Mouse (Mus musculus): ENCODE data around the gene Gm9970. TPM values are rescaled to one million over a fixed set of nuclear protein-coding genes. Genes with fewer than 3 reads are reported as not detected.
"Not testable (repeated sequence)": the region's sequence is repeated elsewhere in the genome, so short reads cannot be mapped to it uniquely, and the experiment has no call there.

Gm9970 gene
- polyA plus RNA-seq, 1 experiment from 2014 or later, result 0.47 TPM

DNA sequence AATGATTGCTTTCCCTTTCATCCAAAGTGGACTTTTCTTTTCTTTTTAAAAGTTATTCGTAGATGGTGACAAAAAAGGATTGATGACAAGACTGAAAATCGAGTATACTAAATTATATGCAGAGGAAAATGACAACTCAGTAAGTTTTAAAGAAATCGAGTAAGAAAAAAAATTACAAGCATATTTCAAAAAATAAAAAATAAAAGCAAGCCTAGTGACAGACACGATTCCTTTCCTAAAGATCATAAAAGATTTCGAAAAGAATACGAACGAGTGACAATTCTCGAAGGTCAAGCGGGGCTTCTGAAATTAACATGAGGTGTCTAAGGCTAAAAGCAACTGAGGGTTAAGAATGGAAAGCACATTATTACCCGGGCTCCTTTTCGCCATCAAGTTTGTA, 21.6 kb downstream of the Gm9970 start:
- 2% methylated on average over 11 of the region's 11 CpGs for WGBS
- peak overlapping the region; percentile 96 for H3K4me3 ChIP-seq (ENCODE audit: low read depth, low read length)
- H3K36me3 ChIP-seq (ENCODE audit: control insufficient read depth, insufficient read depth, low read length), result no peaks in the 10 kb centered on the region
- H3K27ac ChIP-seq (ENCODE audit: low read depth, low read length), result peak overlapping the region; percentile 90; the same call in 1 of the 2 replicates
- ATAC-seq (no peak), DNase-seq (ENCODE audit: low spot score) (no peak)
- peak overlapping the region; percentile 77 for H3K4me2 ChIP-seq (ENCODE audit: low read length)
- peak overlapping the region; percentile 90 for H3K9ac ChIP-seq (ENCODE audit: low read length)
- no peaks in the 10 kb centered on the region for H3K9me3 ChIP-seq (replicated peaks; ENCODE audit: control insufficient read depth, low read length)
- peaks cover 5% of the 10 kb centered on the region; the same call in 1 of the 2 replicates for H3K4me1 ChIP-seq (ENCODE audit: control insufficient read depth, insufficient read depth, low read length)
- H3K27me3 ChIP-seq (replicated peaks; ENCODE audit: control insufficient read depth, insufficient read depth, low read length), result no peaks in the 10 kb centered on the region

DNA sequence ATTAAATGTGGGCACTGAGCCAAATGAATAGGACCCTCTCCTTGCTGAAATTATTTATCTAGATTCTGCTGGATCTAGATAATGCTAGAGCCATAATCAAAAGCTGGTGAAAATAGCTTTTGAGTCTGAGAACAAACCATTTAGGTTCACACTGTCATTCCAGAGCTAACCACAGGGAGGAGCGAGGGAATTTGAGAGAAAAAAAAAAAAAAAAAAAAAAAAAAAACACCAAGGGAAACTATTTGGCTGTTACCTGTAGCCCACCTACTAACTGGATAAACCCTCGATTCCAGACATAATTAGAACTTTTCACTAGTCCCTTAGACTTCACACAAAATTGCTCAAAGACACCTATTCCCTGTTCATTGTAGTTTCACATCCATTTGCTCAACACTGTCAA, 22.0 kb downstream of the Gm9970 start:
- no peak overlapping the region for H3K9ac ChIP-seq (ENCODE audit: low read length)
- peak overlapping the region; percentile 96 for H3K4me3 ChIP-seq (ENCODE audit: low read depth, low read length)
- DNase-seq (ENCODE audit: low spot score) (peak; percentile 69), ATAC-seq (no peak)
- peaks cover 5% of the 10 kb centered on the region; the same call in 1 of the 2 replicates for H3K4me1 ChIP-seq (ENCODE audit: control insufficient read depth, insufficient read depth, low read length)
- H3K36me3 ChIP-seq (ENCODE audit: control insufficient read depth, insufficient read depth, low read length), result no peaks in the 10 kb centered on the region
- H3K9me3 ChIP-seq (replicated peaks; ENCODE audit: control insufficient read depth, low read length), result no peaks in the 10 kb centered on the region
- H3K27me3 ChIP-seq (replicated peaks; ENCODE audit: control insufficient read depth, insufficient read depth, low read length), result no peaks in the 10 kb centered on the region
- WGBS, result 2% methylated on average over 2 of the region's 2 CpGs
- H3K27ac ChIP-seq (ENCODE audit: low read depth, low read length), result no peak overlapping the region
- H3K4me2 ChIP-seq (ENCODE audit: low read length), result peak overlapping the region; percentile 77

DNA sequence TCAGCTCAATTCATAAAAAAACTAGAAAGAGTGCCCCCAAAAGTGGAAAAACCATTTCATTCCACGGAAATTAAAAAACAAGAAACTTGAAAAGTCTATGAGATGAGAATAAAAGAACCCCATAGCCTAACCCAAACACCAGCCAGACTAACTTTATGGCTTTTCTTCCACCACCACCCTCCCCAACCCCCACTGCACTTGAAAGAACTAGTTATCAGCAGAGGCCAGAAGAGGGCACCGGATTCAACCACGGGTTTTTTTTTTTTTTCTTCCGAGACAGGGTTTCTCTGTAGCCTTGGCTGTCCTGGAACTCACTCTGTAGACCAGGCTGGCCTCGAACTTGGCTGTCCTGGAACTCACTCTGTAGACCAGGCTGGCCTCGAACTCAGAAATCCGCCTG, 22.7 kb downstream of the Gm9970 start:
- WGBS, result 77% methylated on average over 7 of the region's 7 CpGs
- H3K4me2 ChIP-seq (ENCODE audit: low read length), result no peak overlapping the region
- no peak for ATAC-seq

DNA sequence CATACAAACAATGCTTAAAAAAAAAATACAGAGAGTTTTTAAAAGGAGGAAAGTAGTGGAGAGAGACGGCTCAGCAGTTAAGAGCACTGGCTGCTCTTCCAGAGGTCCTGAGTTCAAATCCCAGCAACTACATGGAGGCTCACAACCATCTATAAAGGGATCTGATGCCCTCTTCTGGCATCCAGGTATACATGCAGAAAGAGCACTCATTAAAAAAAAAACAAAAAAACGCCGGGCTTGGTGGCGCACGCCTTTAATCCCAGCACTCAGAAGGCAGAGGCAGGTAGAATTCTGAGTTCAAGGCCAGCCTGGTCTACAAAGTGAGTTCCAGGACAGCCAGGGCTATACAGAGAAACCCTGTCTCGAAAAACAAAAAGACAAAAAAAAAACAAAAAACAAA, 24.5 kb downstream of the Gm9970 start:
- WGBS, result 87% methylated on average over 6 of the region's 6 CpGs
- not testable (repeated sequence) for H3K27ac ChIP-seq (ENCODE audit: low read depth, low read length); H3K27me3 ChIP-seq (replicated peaks; ENCODE audit: control insufficient read depth, insufficient read depth, low read length); H3K4me1 ChIP-seq (ENCODE audit: control insufficient read depth, insufficient read depth, low read length); H3K36me3 ChIP-seq (ENCODE audit: control insufficient read depth, insufficient read depth, low read length); ATAC-seq; H3K4me2 ChIP-seq (ENCODE audit: low read length); H3K9ac ChIP-seq (ENCODE audit: low read length); H3K9me3 ChIP-seq (replicated peaks; ENCODE audit: control insufficient read depth, low read length); DNase-seq (ENCODE audit: low spot score); H3K4me3 ChIP-seq (ENCODE audit: low read depth, low read length)

More for the DNA sequence above, 22.7 kb downstream of the Gm9970 start:
- Histone ChIP-seq H3K27ac (ENCODE audit: low read depth, low read length) (no peak overlapping the region), H3K9ac (ENCODE audit: low read length) (no peak overlapping the region), H3K4me3 (ENCODE audit: low read depth, low read length) (no peak overlapping the region), H3K36me3 (ENCODE audit: control insufficient read depth, insufficient read depth, low read length) (no peaks in the 10 kb centered on the region), H3K27me3 (replicated peaks; ENCODE audit: control insufficient read depth, insufficient read depth, low read length) (no peaks in the 10 kb centered on the region), H3K9me3 (replicated peaks; ENCODE audit: control insufficient read depth, low read length) (no peaks in the 10 kb centered on the region), H3K4me1 (ENCODE audit: control insufficient read depth, insufficient read depth, low read length) (peaks cover 5% of the 10 kb centered on the region; the same call in 1 of the 2 replicates)
- no peak for DNase-seq (ENCODE audit: low spot score)

DNA sequence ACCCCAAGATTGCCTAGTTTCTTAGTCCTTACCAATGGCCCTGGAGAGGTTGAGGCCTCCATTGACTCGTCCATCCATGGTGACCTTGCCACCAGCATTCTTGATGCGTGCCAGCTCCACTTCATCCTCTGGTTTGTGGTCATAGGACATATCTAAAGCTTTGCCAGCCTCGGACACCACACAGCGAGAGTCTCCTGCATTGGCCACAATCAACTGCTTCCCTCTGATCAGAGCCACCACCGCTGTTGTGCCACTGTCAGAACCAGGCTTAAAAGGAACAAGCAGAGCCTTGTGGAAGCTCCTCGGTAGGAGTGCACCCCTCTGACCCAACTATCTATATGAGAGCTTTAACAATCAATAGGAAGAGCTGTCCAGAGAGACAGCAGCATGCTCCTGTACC, 36.6 kb downstream of the Gm9970 start:
- 95% methylated on average over 6 of the region's 6 CpGs for WGBS
- peaks cover 15% of the 10 kb centered on the region for H3K4me1 ChIP-seq (ENCODE audit: control insufficient read depth, insufficient read depth, low read length)
- no peak for ATAC-seq
- DNase-seq (ENCODE audit: low spot score), result no peak
- H3K4me3 ChIP-seq (ENCODE audit: low read depth, low read length), result no peak overlapping the region
- H3K27me3 ChIP-seq (replicated peaks; ENCODE audit: control insufficient read depth, insufficient read depth, low read length), result no peaks in the 10 kb centered on the region
- 0 out of 2 replicates have a peak, but pooled peaks cover 3% of the 10 kb centered on the region for H3K9me3 ChIP-seq (replicated peaks; ENCODE audit: control insufficient read depth, low read length)
- H3K27ac ChIP-seq (ENCODE audit: low read depth, low read length), result no peak overlapping the region
- H3K36me3 ChIP-seq (ENCODE audit: control insufficient read depth, insufficient read depth, low read length), result peaks cover 69% of the 10 kb centered on the region
- no peak overlapping the region for H3K4me2 ChIP-seq (ENCODE audit: low read length)
- H3K9ac ChIP-seq (ENCODE audit: low read length), result no peak overlapping the region

DNA sequence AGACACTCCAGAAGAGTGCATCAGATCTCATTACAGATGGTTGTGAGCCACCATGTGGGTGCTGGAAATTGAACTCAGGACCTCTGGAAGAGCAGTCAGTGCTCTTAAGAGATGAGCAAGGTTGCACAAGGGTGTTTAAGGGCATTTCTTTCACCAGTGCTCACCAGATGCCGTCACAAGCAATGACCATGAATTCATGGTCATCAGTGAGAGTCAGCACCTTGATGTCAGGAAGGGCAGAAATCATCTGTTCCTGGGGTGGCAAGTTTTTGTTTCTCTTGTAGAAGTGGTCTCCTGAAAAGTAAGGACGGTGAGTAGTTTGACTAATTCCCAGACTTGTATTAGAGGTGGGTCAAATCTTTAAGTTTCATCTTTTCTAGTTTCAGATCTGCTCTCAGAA, 37.2 kb downstream of the Gm9970 start:
- WGBS, result 93% methylated on average over 2 of the region's 2 CpGs

DNA sequence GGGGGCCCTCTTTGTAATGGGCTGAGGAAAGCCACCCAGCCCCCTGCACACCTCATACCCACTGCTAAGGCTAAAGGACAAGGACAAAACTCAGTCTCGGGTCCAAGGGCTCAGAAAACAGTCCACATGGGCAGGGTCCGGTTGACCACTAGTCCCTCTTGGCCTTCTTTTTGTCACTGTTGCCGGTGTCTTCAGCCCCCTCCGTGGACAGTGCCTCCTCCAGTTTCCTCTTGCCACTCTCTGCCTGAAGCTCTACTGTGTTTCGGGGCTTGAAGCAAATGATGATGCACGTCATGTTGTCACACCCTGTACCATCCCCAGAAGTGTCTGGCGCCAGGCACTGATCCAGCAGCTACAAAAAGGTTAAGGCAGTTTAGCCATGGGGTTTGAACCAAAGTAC, 38.1 kb downstream of the Gm9970 start:
- WGBS, result 85% methylated on average over 7 of the region's 7 CpGs
- peaks cover 15% of the 10 kb centered on the region for H3K4me1 ChIP-seq (ENCODE audit: control insufficient read depth, insufficient read depth, low read length)
- DNase-seq (ENCODE audit: low spot score) (no peak), ATAC-seq (no peak)
- H3K4me3 ChIP-seq (ENCODE audit: low read depth, low read length), result peak overlapping the region; percentile 86; the same call in 1 of the 2 replicates
- no peaks in the 10 kb centered on the region for H3K27me3 ChIP-seq (replicated peaks; ENCODE audit: control insufficient read depth, insufficient read depth, low read length)
- H3K4me2 ChIP-seq (ENCODE audit: low read length), result peak overlapping the region; percentile 70
- peak overlapping the region; percentile 82; the same call in 1 of the 2 replicates for H3K27ac ChIP-seq (ENCODE audit: low read depth, low read length)
- peaks cover 83% of the 10 kb centered on the region for H3K36me3 ChIP-seq (ENCODE audit: control insufficient read depth, insufficient read depth, low read length)
- 0 out of 2 replicates have a peak, but pooled peaks cover 3% of the 10 kb centered on the region for H3K9me3 ChIP-seq (replicated peaks; ENCODE audit: control insufficient read depth, low read length)
- peak overlapping the region; percentile 52; the same call in 1 of the 2 replicates for H3K9ac ChIP-seq (ENCODE audit: low read length)

More for the DNA sequence above, 37.2 kb downstream of the Gm9970 start:
- H3K27ac ChIP-seq (ENCODE audit: low read depth, low read length), result no peak overlapping the region
- H3K4me3 ChIP-seq (ENCODE audit: low read depth, low read length), result no peak overlapping the region
- ATAC-seq (no peak), DNase-seq (ENCODE audit: low spot score) (no peak)
- peaks cover 74% of the 10 kb centered on the region for H3K36me3 ChIP-seq (ENCODE audit: control insufficient read depth, insufficient read depth, low read length)
- peaks cover 15% of the 10 kb centered on the region for H3K4me1 ChIP-seq (ENCODE audit: control insufficient read depth, insufficient read depth, low read length)
- H3K27me3 ChIP-seq (replicated peaks; ENCODE audit: control insufficient read depth, insufficient read depth, low read length), result no peaks in the 10 kb centered on the region
- 0 out of 2 replicates have a peak, but pooled peaks cover 3% of the 10 kb centered on the region for H3K9me3 ChIP-seq (replicated peaks; ENCODE audit: control insufficient read depth, low read length)
- H3K4me2 ChIP-seq (ENCODE audit: low read length), result no peak overlapping the region
- H3K9ac ChIP-seq (ENCODE audit: low read length), result no peak overlapping the region

DNA sequence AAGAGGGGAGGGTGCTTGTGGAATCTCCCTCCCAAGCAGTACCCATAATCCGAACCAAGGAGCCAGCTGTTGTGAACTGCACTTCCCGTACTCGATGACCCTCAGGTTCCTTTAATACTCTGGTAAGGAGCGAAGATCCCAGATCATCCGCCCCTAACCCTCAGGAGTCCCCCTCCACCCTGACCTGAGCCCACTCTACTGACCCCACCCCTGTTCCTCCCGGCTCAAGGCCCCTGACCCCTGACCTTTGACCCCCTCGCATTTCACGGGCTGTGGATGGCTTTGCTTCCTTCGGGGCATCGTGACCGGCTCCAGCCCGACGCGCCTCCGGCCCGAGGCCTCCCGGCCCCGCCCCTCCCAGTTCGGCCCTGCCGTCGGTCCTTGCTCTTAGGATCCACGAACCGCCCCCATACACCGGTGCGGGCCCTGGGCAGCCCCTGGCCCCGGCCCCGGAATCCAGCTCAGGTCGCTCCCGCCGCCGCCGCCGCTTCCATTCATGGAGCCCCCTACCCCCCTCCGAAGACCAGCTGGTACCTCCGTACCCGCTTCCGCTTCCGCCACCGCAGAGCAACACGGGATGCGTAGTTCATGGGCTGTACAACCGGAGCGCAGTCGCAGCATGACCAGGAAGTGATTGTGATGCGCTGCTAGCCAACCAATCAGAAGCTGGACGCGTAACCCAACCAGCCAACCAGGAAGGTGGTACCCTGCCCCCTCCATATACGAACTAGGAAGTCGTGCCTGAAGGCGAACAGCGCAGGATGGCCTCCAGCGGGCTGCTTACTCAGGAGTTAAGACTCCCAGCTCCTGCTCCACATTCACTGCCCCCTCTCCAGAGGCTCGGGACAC, 39.1 kb downstream of the Gm9970 start, which contains the start of gene Zfp513:
Gene Zfp513 (minus strand): TSS at position 562 of the 849 bp plus-strand sequence.
- Histone ChIP-seq H3K36me3 (ENCODE audit: control insufficient read depth, insufficient read depth, low read length) (peaks cover 83% of the 10 kb centered on the region), H3K4me3 (ENCODE audit: low read depth, low read length) (peak within 1 kb of the TSS; percentile 86), H3K4me1 (ENCODE audit: control insufficient read depth, insufficient read depth, low read length) (peaks cover 15% of the 10 kb centered on the region), H3K9ac (ENCODE audit: low read length) (peak within 1 kb of the TSS; percentile 93), H3K27me3 (replicated peaks; ENCODE audit: control insufficient read depth, insufficient read depth, low read length) (no peaks in the 10 kb centered on the region), H3K27ac (ENCODE audit: low read depth, low read length) (peak within 1 kb of the TSS; percentile 82), H3K9me3 (replicated peaks; ENCODE audit: control insufficient read depth, low read length) (0 out of 2 replicates have a peak, but pooled peaks cover 3% of the 10 kb centered on the region), H3K4me2 (ENCODE audit: low read length) (peak within 1 kb of the TSS; percentile 95)
- under 1% methylated on average over 53 of the region's 53 CpGs for WGBS
- peak; percentile 99 for DNase-seq (ENCODE audit: low spot score)
- ATAC-seq, result peak; percentile 98
